Mouse (Mus musculus): ENCODE measurements at regions not wholly inside any gene's neighbourhood (a gene's known extent, or its start where the extent isn't known, plus 50 kb on each side); places are given as distances from the start of the nearest gene placed in this dataset.

DNA sequence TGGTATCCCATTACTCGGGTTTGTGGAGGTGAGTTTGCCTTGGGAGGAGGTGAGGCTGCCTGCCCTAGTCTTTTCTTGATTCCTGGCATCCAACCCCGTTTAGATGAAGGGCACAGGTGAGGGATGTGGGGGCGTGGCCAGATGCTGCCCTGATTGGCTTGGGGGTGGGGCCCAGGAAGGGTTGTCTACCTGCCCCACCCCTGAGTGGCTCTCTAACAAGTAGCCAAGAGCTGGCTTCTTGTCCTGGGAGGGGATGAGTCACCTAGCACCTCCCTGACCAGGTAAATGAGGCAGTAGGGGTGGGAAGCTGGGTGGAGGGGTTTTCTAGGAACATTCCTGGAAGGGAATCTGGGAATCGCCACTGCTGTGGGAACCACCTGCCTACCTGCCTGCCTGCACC is 74.7 kb upstream of the 1600014C23Rik start:
- TF ChIP-seq HCFC1 (IDR thresholded peaks at IDR 0.05; ENCODE audit: borderline replicate concordance, insufficient read depth, low read length) (no peak), MAFK (IDR thresholded peaks at IDR 0.05; ENCODE audit: insufficient read depth, low read depth, low read length) (no peak), CHD2 (IDR thresholded peaks at IDR 0.05; ENCODE audit: low read depth, low read length) (no peak), ZC3H11A (IDR thresholded peaks at IDR 0.05; ENCODE audit: borderline replicate concordance, low read depth, low read length) (no peak), ZNF384 (IDR thresholded peaks at IDR 0.05; ENCODE audit: low read depth, low read length) (no peak)
